Mouse (Mus musculus): ENCODE data around the gene Krt82. TPM values are rescaled to one million over a fixed set of nuclear protein-coding genes. Genes with fewer than 3 reads are reported as not detected.
A peak's percentile ranks its signal among the peaks of the same experiment; 100 is the strongest.
"Not testable (repeated sequence)": the region's sequence is repeated elsewhere in the genome, so short reads cannot be mapped to it uniquely, and the experiment has no call there.

The Krt82 gene
- polyA plus RNA-seq, 1 experiment from 2014 or later = not detected

GRCm38 (mm10) chr15:101552188-101552587, 1.7 kb upstream of the Krt82 start:
- H3K4me2 ChIP-seq = no peak overlapping the region
- H3K9ac ChIP-seq = no peak overlapping the region
- ATAC-seq (replicated peaks; ENCODE audit: low FRiP score) = no peak
- peaks cover 7% of the 10 kb centered on the region for H3K4me1 ChIP-seq
- H3K4me3 ChIP-seq (replicated peaks) = no peak overlapping the region
- H3K9me3 ChIP-seq (replicated peaks) = no peaks in the 10 kb centered on the region
- H3K27me3 ChIP-seq = peaks cover 32% of the 10 kb centered on the region
- no peak overlapping the region for H3K27ac ChIP-seq
- 44% methylated on average over 8 of the region's 8 CpGs for WGBS
- no peaks in the 10 kb centered on the region for H3K36me3 ChIP-seq

GRCm38 (mm10) chr15:101544478-101544877, 6.0 kb downstream of the Krt82 start:
- Histone ChIP-seq H3K4me1 (peaks cover 7% of the 10 kb centered on the region), H3K4me2 (no peak overlapping the region), H3K27me3 (no peaks in the 10 kb centered on the region), H3K27ac (no peak overlapping the region), H3K9me3 (replicated peaks) (no peaks in the 10 kb centered on the region), H3K4me3 (replicated peaks) (no peak overlapping the region), H3K9ac (no peak overlapping the region), H3K36me3 (no peaks in the 10 kb centered on the region)
- 62% methylated on average over 3 of the region's 3 CpGs for WGBS
- no peak for ATAC-seq (replicated peaks; ENCODE audit: low FRiP score)

GRCm38 (mm10) chr15:101542543-101542942, 7.9 kb downstream of the Krt82 start:
- ATAC-seq (replicated peaks; ENCODE audit: low FRiP score) = no peak
- Histone ChIP-seq H3K4me1 (peaks cover 18% of the 10 kb centered on the region), H3K4me2 (no peak overlapping the region), H3K36me3 (no peaks in the 10 kb centered on the region), H3K4me3 (replicated peaks) (no peak overlapping the region), H3K9me3 (replicated peaks) (no peaks in the 10 kb centered on the region), H3K27me3 (no peaks in the 10 kb centered on the region), H3K9ac (no peak overlapping the region), H3K27ac (no peak overlapping the region)
- 60% methylated on average over 9 of the region's 9 CpGs for WGBS

GRCm38 (mm10) chr15:101538580-101538900, 11.9 kb downstream of the Krt82 start:
- no peak overlapping the region for H3K4me3 ChIP-seq (replicated peaks)
- H3K4me2 ChIP-seq = no peak overlapping the region
- H3K4me1 ChIP-seq = peaks cover 29% of the 10 kb centered on the region
- no peak overlapping the region for H3K9ac ChIP-seq
- 31% methylated on average over 4 of the region's 4 CpGs for WGBS
- no peak for ATAC-seq (replicated peaks; ENCODE audit: low FRiP score)
- H3K27me3 ChIP-seq = no peaks in the 10 kb centered on the region
- H3K36me3 ChIP-seq = no peaks in the 10 kb centered on the region
- H3K27ac ChIP-seq = no peak overlapping the region
- H3K9me3 ChIP-seq (replicated peaks) = no peaks in the 10 kb centered on the region

GRCm38 (mm10) chr15:101537864-101538579, 12.4 kb downstream of the Krt82 start:
- Histone ChIP-seq H3K9me3 (replicated peaks) (no peaks in the 10 kb centered on the region), H3K27ac (no peak overlapping the region), H3K9ac (no peak overlapping the region), H3K4me2 (no peak overlapping the region), H3K27me3 (no peaks in the 10 kb centered on the region), H3K4me1 (peaks cover 29% of the 10 kb centered on the region), H3K36me3 (no peaks in the 10 kb centered on the region), H3K4me3 (replicated peaks) (no peak overlapping the region)
- ATAC-seq (replicated peaks; ENCODE audit: low FRiP score) = no peak
- WGBS = 33% methylated on average over 7 of the region's 7 CpGs

GRCm38 (mm10) chr15:101536054-101536850, 14.2 kb downstream of the Krt82 start:
- no peaks in the 10 kb centered on the region for H3K27me3 ChIP-seq
- no peak overlapping the region; the same call in 1 of the 2 replicates for H3K27ac ChIP-seq
- H3K36me3 ChIP-seq = no peaks in the 10 kb centered on the region
- ATAC-seq (replicated peaks; ENCODE audit: low FRiP score) = peak; percentile 80
- no peaks in the 10 kb centered on the region for H3K9me3 ChIP-seq (replicated peaks)
- no peak overlapping the region for H3K9ac ChIP-seq
- H3K4me1 ChIP-seq = peaks cover 22% of the 10 kb centered on the region
- H3K4me2 ChIP-seq = 0 out of 2 replicates have a peak overlapping the region, but pooled peaks have one; percentile 6
- no peak overlapping the region for H3K4me3 ChIP-seq (replicated peaks)
- WGBS = 43% methylated on average over 9 of the region's 9 CpGs

- no peak for ATAC-seq (replicated peaks; ENCODE audit: low FRiP score)
- Histone ChIP-seq H3K27ac (no peak within 1 kb of the TSS), H3K9me3 (replicated peaks) (no peaks in the 10 kb centered on the region), H3K4me1 (peaks cover 12% of the 10 kb centered on the region), H3K4me2 (no peak within 1 kb of the TSS), H3K27me3 (no peaks in the 10 kb centered on the region), H3K4me3 (replicated peaks) (no peak within 1 kb of the TSS), H3K9ac (no peak within 1 kb of the TSS), H3K36me3 (no peaks in the 10 kb centered on the region)
- WGBS = 66% methylated on average over 7 of the region's 7 CpGs
Measured at GRCm38 (mm10) chr15:101532720-101533119, 17.7 kb downstream of the Krt82 start, which contains the start of gene Krt84. Krt84 (minus strand) TSS chr15:101532820.

GRCm38 (mm10) chr15:101522556-101523232, 27.8 kb downstream of the Krt82 start:
- no peak for ATAC-seq (replicated peaks; ENCODE audit: low FRiP score)
- Histone ChIP-seq H3K9me3 (replicated peaks) (no peaks in the 10 kb centered on the region), H3K27me3 (peaks cover 12% of the 10 kb centered on the region; the same call in 1 of the 2 replicates), H3K4me3 (replicated peaks) (no peak overlapping the region), H3K27ac (no peak overlapping the region), H3K4me1 (no peaks in the 10 kb centered on the region), H3K9ac (no peak overlapping the region), H3K36me3 (no peaks in the 10 kb centered on the region), H3K4me2 (no peak overlapping the region)
- 62% methylated on average over 4 of the region's 4 CpGs for WGBS

- Histone ChIP-seq H3K27ac (no peak overlapping the region), H3K9me3 (replicated peaks) (no peaks in the 10 kb centered on the region), H3K27me3 (peaks cover 9% of the 10 kb centered on the region; the same call in 1 of the 2 replicates), H3K4me3 (replicated peaks) (no peak overlapping the region), H3K4me1 (no peaks in the 10 kb centered on the region), H3K4me2 (no peak overlapping the region), H3K36me3 (no peaks in the 10 kb centered on the region), H3K9ac (no peak overlapping the region)
- no peak for ATAC-seq (replicated peaks; ENCODE audit: low FRiP score)
- 14% methylated on average over 2 of the region's 2 CpGs for WGBS
Measured at GRCm38 (mm10) chr15:101519792-101520191, 30.7 kb downstream of the Krt82 start.

GRCm38 (mm10) chr15:101517161-101517560, 33.3 kb downstream of the Krt82 start, which contains the start of gene Gm49425:
Gm49425 (minus strand) TSS chr15:101517261.
- H3K36me3 ChIP-seq; H3K27ac ChIP-seq; H3K4me3 ChIP-seq (replicated peaks); H3K4me1 ChIP-seq; H3K9ac ChIP-seq; H3K9me3 ChIP-seq (replicated peaks); ATAC-seq (replicated peaks; ENCODE audit: low FRiP score); H3K27me3 ChIP-seq; H3K4me2 ChIP-seq: not testable (repeated sequence)
- 65% methylated on average over 2 of the region's 2 CpGs for WGBS

GRCm38 (mm10) chr15:101508247-101508646, 42.2 kb downstream of the Krt82 start:
- WGBS = 32% methylated on average over 9 of the region's 9 CpGs
- peaks cover 10% of the 10 kb centered on the region; the same call in 1 of the 2 replicates for H3K27me3 ChIP-seq
- no peak for ATAC-seq (replicated peaks; ENCODE audit: low FRiP score)

More at GRCm38 (mm10) chr15:101508247-101508646, 42.2 kb downstream of the Krt82 start:
- peaks cover 22% of the 10 kb centered on the region for H3K4me1 ChIP-seq
- H3K4me3 ChIP-seq (replicated peaks) = no peak overlapping the region
- H3K9me3 ChIP-seq (replicated peaks) = no peaks in the 10 kb centered on the region
- H3K9ac ChIP-seq = no peak overlapping the region
- H3K36me3 ChIP-seq = no peaks in the 10 kb centered on the region
- no peak overlapping the region for H3K4me2 ChIP-seq
- H3K27ac ChIP-seq = no peak overlapping the region

Data from kidney, embryonic 15.5 days (tissue).